Mouse (Mus musculus): ENCODE data around the gene Plpp7.

DNA sequence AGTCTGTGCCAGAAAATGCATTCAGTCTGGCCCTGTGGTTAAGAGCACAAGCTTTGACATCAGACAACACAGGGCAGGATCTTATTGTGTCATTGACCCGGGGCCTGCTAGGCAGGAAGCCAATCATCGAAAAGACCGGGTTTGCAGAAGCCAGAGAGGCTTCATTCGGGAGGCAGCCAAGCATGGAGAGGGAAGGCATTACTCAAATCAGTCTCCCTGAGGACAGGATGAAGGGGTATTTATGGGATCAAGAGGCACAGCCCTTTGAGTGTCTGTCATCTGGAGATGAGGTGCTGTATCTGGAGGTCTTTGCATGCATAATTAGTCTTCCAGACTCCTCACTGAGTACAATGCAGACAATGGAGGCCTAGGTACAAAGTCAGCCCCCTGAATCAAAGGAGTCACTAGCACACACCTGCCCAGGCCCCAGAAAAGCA, 45.2 kb downstream of the Plpp7 start:
- TF ChIP-seq CTCF (IDR thresholded peaks at IDR 0.05; ENCODE audit: insufficient read depth, low read length) (no peak), POLR2A (IDR thresholded peaks at IDR 0.05; ENCODE audit: borderline replicate concordance, extremely low read depth, low read depth, low read length) (no peak)

Measured in lung, adult 2 months (tissue).